8 mouse cellular contexts compared by ENCODE assay signal in genomic region chr7:16913806-16914452, GRCm38 (mm10). TPM values are rescaled to one million over a fixed set of nuclear protein-coding genes. Genes with fewer than 3 reads are reported as not detected.
DNase-seq lines count a peak whose midpoint lies in the region; ATAC-seq and TF ChIP-seq lines count a peak whose summit lies in the region.

No protein-coding gene starts in this region.

- peaks cover 46% of the 10 kb centered on the region for H3K36me3 ChIP-seq in kidney, embryonic 16.5 days (ENCODE audit: insufficient read depth, low read length)
- H3K36me3 ChIP-seq in liver, postnatal 0 days (replicated peaks; ENCODE audit: insufficient read depth, low read length), result peaks cover 48% of the 10 kb centered on the region
- H3K36me3 ChIP-seq in neural tube, embryonic 12.5 days, result peaks cover 46% of the 10 kb centered on the region

- H3K27me3 ChIP-seq in kidney, embryonic 16.5 days (ENCODE audit: insufficient read depth, low read length), result no peaks in the 10 kb centered on the region
- no peaks in the 10 kb centered on the region for H3K27me3 ChIP-seq in liver, postnatal 0 days (ENCODE audit: insufficient read depth, low read length)
- H3K27me3 ChIP-seq in neural tube, embryonic 12.5 days (replicated peaks), result no peaks in the 10 kb centered on the region

- ATAC-seq in CD4-positive, CD25-positive, alpha-beta regulatory T cell, adult 4 months, result peak; percentile 94
- peak; percentile 75; the same call in 1 of the 2 replicates for ATAC-seq in kidney, embryonic 16.5 days (ENCODE audit: low FRiP score, low TSS enrichment)
- ATAC-seq in liver, postnatal 0 days, result peak; percentile 72
- ATAC-seq in neural tube, embryonic 12.5 days (ENCODE audit: low FRiP score, low read depth), result peak; percentile 49

- TF ChIP-seq EP300 in liver, postnatal 0 days (IDR thresholded peaks at IDR 0.05; ENCODE audit: low read depth), result no peak

- WGBS in kidney, embryonic 16.5 days, result 28% methylated on average over 10 of the region's 10 CpGs
- 34% methylated on average over 10 of the region's 10 CpGs for WGBS in liver, postnatal 0 days (ENCODE audit: insufficient replicate concordance)
- 42% methylated on average over 10 of the region's 10 CpGs for WGBS in neural tube, embryonic 12.5 days

- no peak overlapping the region for H3K27ac ChIP-seq in kidney, embryonic 16.5 days (ENCODE audit: low read length)
- no peak overlapping the region for H3K27ac ChIP-seq in liver, postnatal 0 days (ENCODE audit: low read depth)
- H3K27ac ChIP-seq in neural tube, embryonic 12.5 days, result no peak overlapping the region

- peak; percentile 93 for TF ChIP-seq CTCF in liver, postnatal 0 days (IDR thresholded peaks at IDR 0.05; ENCODE audit: low read depth)

- H3K4me2 ChIP-seq in kidney, embryonic 16.5 days (replicated peaks; ENCODE audit: low read depth, low read length), result no peak overlapping the region
- H3K4me2 ChIP-seq in liver, postnatal 0 days (ENCODE audit: low read depth, low read length), result no peak overlapping the region
- no peak overlapping the region for H3K4me2 ChIP-seq in neural tube, embryonic 12.5 days (replicated peaks)

- H3K9me3 ChIP-seq in kidney, embryonic 16.5 days (ENCODE audit: low read length), result no peaks in the 10 kb centered on the region
- H3K9me3 ChIP-seq in liver, postnatal 0 days (ENCODE audit: low read length), result no peaks in the 10 kb centered on the region
- no peaks in the 10 kb centered on the region for H3K9me3 ChIP-seq in neural tube, embryonic 12.5 days

- peaks cover 20% of the 10 kb centered on the region for H3K4me1 ChIP-seq in kidney, embryonic 16.5 days (ENCODE audit: insufficient read depth, low read length)
- peaks cover 5% of the 10 kb centered on the region; the same call in 1 of the 2 replicates for H3K4me1 ChIP-seq in liver, postnatal 0 days (ENCODE audit: insufficient read depth)
- H3K4me1 ChIP-seq in neural tube, embryonic 12.5 days, result peaks cover 6% of the 10 kb centered on the region

- H3K9ac ChIP-seq in kidney, embryonic 16.5 days (replicated peaks; ENCODE audit: low read length), result no peak overlapping the region
- no peak overlapping the region for H3K9ac ChIP-seq in liver, postnatal 0 days (replicated peaks)
- H3K9ac ChIP-seq in neural tube, embryonic 12.5 days, result no peak overlapping the region

- H3K4me3 ChIP-seq in kidney, embryonic 16.5 days (ENCODE audit: low read length), result no peak overlapping the region
- no peak overlapping the region for H3K4me3 ChIP-seq in liver, postnatal 0 days (ENCODE audit: low read depth, low read length)
- no peak overlapping the region for H3K4me3 ChIP-seq in neural tube, embryonic 12.5 days

- DNase-seq in adipocyte (ENCODE audit: low spot score), result peak; percentile 73
- DNase-seq in embryo, embryonic 9.5 days (ENCODE audit: extremely low spot score), result peak; percentile 78
- DNase-seq in heart, adult 9 months (ENCODE audit: low spot score in 2 of 2), result peak; percentile 67 to 70
- peak; percentile 77 for DNase-seq in liver, postnatal 0 days
- peak; percentile 77 for DNase-seq in thymus, postnatal 14 days

RNA-seq across cellular contexts. Expression of gene Ptgir, which starts 7.6 kb away (rescaled TPM):
- polyA plus RNA-seq in CD4-positive, CD25-positive, alpha-beta regulatory T cell, adult 4 months (2017; shearing (Covaris generic)), result 10 to 100 TPM in 1 of 2 experiments, 1 to 10 TPM in 1; 7.9 to 10.2 TPM
- 1.9 and 2.6 TPM in 2 replicates for polyA plus RNA-seq in kidney, embryonic 16.5 days (2015; fragmentation: Nextera tagmentation; extraction: Ambion mirVana)
- 1.1 and 1.7 TPM in 2 replicates for polyA plus RNA-seq in liver, postnatal 0 days (2015; fragmentation: Nextera tagmentation; extraction: Ambion mirVana)
- polyA plus RNA-seq in neural tube, embryonic 12.5 days (2016; fragmentation: Nextera tagmentation; extraction: Ambion mirVana), result 1.5 and 3.0 TPM in 2 replicates

RNA-seq across cellular contexts. Expression of gene Calm3, which starts 10.0 kb away (rescaled TPM):
- polyA plus RNA-seq in CD4-positive, CD25-positive, alpha-beta regulatory T cell, adult 4 months (2017; shearing (Covaris generic)), result 100 to 1,000 TPM in 1 of 2 experiments, 10 to 100 TPM in 1; 48.5 to 103 TPM
- 145 and 154 TPM in 2 replicates for polyA plus RNA-seq in kidney, embryonic 16.5 days (2015; fragmentation: Nextera tagmentation; extraction: Ambion mirVana)
- polyA plus RNA-seq in liver, postnatal 0 days (2015; fragmentation: Nextera tagmentation; extraction: Ambion mirVana), result 58.8 and 60.3 TPM in 2 replicates
- 213 and 232 TPM in 2 replicates for polyA plus RNA-seq in neural tube, embryonic 12.5 days (2016; fragmentation: Nextera tagmentation; extraction: Ambion mirVana)

RNA-seq across cellular contexts. Expression of gene Gng8, which starts 22.3 kb away (rescaled TPM):
- not detected for polyA plus RNA-seq in CD4-positive, CD25-positive, alpha-beta regulatory T cell, adult 4 months (2017; shearing (Covaris generic))
- 7.7 and 10.5 TPM in 2 replicates for polyA plus RNA-seq in kidney, embryonic 16.5 days (2015; fragmentation: Nextera tagmentation; extraction: Ambion mirVana)
- 0.15 and 0.20 TPM in 2 replicates for polyA plus RNA-seq in liver, postnatal 0 days (2015; fragmentation: Nextera tagmentation; extraction: Ambion mirVana)
- 8.4 and 9.6 TPM in 2 replicates for polyA plus RNA-seq in neural tube, embryonic 12.5 days (2016; fragmentation: Nextera tagmentation; extraction: Ambion mirVana)

RNA-seq across cellular contexts. Expression of gene Pnmal2, which starts 30.6 kb away (rescaled TPM):
- polyA plus RNA-seq in CD4-positive, CD25-positive, alpha-beta regulatory T cell, adult 4 months (2017; shearing (Covaris generic)), result not detected
- 7.4 and 7.5 TPM in 2 replicates for polyA plus RNA-seq in kidney, embryonic 16.5 days (2015; fragmentation: Nextera tagmentation; extraction: Ambion mirVana)
- 0.06 and 0.09 TPM in 2 replicates for polyA plus RNA-seq in liver, postnatal 0 days (2015; fragmentation: Nextera tagmentation; extraction: Ambion mirVana)
- 40.2 and 47.5 TPM in 2 replicates for polyA plus RNA-seq in neural tube, embryonic 12.5 days (2016; fragmentation: Nextera tagmentation; extraction: Ambion mirVana)

RNA-seq across cellular contexts. Expression of gene Dact3, which starts 38.8 kb away (rescaled TPM):
- polyA plus RNA-seq in CD4-positive, CD25-positive, alpha-beta regulatory T cell, adult 4 months (2017; shearing (Covaris generic)), result not detected
- 2.0 and 2.1 TPM in 2 replicates for polyA plus RNA-seq in kidney, embryonic 16.5 days (2015; fragmentation: Nextera tagmentation; extraction: Ambion mirVana)
- polyA plus RNA-seq in liver, postnatal 0 days (2015; fragmentation: Nextera tagmentation; extraction: Ambion mirVana), result 0.09 TPM in 2 replicates
- polyA plus RNA-seq in neural tube, embryonic 12.5 days (2016; fragmentation: Nextera tagmentation; extraction: Ambion mirVana), result 9.0 and 10.2 TPM in 2 replicates
